Mouse (Mus musculus) limb, embryonic 12.5 days (tissue): Measurements from ENCODE around the gene Ggn. TPM values are rescaled to one million over a fixed set of nuclear protein-coding genes. Genes with fewer than 3 reads are reported as not detected.
A peak's percentile ranks its signal among the peaks of the same experiment; 100 is the strongest.

Experiments used
- ATAC-seq: fragments of 200-750 bp; cut with Nextera tagmentation; 2 replicates; pipeline ENCODE4 v1.8.0; 2017; ENCODE audit warnings: low read depth, moderate TSS enrichment; ENCODE audit not compliant: insufficient number of reproducible peaks, insufficient read depth, low FRiP score, low TSS enrichment
- H3K27ac ChIP-seq: fragments of 300-500 bp; sonication (generic); 2 replicates; pipeline ENCODE4 v1.5.1; 2016; ENCODE audit warnings: mild to moderate bottlenecking, moderate library complexity
- H3K27me3 ChIP-seq: fragments of 300-500 bp; sonication (generic); 2 replicates; pipeline ENCODE4 v1.6.1; 2016; ENCODE audit warnings: mild to moderate bottlenecking, moderate library complexity
- H3K36me3 ChIP-seq: fragments of 300-500 bp; sonication (generic); 2 replicates; pipeline ENCODE4 v1.6.1; 2016; ENCODE audit warnings: mild to moderate bottlenecking, moderate library complexity
- H3K4me1 ChIP-seq: fragments of 300-500 bp; sonication (generic); replicated peaks from 2 replicates; pipeline ENCODE4 v1.6.1; 2016
- H3K4me2 ChIP-seq: fragments of 300-500 bp; sonication (generic); 2 replicates; pipeline ENCODE4 v1.6.1; 2016; ENCODE audit warnings: mild to moderate bottlenecking, moderate library complexity
- H3K4me3 ChIP-seq: fragments of 300-500 bp; sonication (generic); replicated peaks from 2 replicates; pipeline ENCODE4 v1.5.1; 2016; ENCODE audit warnings: mild to moderate bottlenecking
- H3K9ac ChIP-seq: fragments of 300-500 bp; sonication (generic); replicated peaks from 2 replicates; pipeline ENCODE4 v1.6.1; 2016; ENCODE audit warnings: mild to moderate bottlenecking, moderate library complexity
- H3K9me3 ChIP-seq: fragments of 300-500 bp; sonication (generic); 2 replicates; pipeline ENCODE4 v1.6.1; 2016; ENCODE audit warnings: mild to moderate bottlenecking, moderate library complexity
- WGBS: fragments of 180-500 bp; shearing (Covaris S2); methylation state at CpG from one replicate; pipeline ENCODE4 v1.1.7; 2016; 5-methylcytosine and 5-hydroxymethylcytosine counted together
- polyA plus RNA-seq: library from polyadenylated mRNA; unstranded; fragments of >200 nt; fragmentation: Nextera tagmentation; extraction: Ambion mirVana; gene quantifications from 2 replicates; pipeline ENCODE4 v1.2.1, GENCODE M21; 2016

Ggn gene
- polyA plus RNA-seq, 1 experiment from 2014 or later: 0.60 TPM

DNA sequence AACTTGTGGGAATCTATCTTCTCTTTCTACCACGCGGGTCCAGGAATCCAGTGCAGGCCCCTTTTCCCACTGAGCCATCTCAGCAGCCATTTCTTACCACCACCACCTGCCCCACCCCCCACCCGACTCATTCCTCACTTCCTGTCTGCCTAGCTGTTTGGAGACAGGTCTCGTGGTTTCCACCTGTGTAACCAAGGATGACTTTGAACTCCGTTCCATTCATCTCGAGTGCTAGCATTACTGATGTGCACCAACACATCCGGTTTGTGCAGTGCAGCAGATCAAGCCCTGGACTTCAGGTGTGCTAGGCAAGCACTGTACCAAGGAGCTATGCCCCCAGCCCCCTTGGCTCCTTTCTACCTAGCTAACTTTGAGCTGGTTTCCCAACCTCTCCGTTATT is 28.6 kb upstream of the Ggn start:
- Histone ChIP-seq H3K9me3 (no peaks in the 10 kb centered on the region), H3K4me3 (no peak overlapping the region), H3K4me1 (no peaks in the 10 kb centered on the region), H3K36me3 (no peaks in the 10 kb centered on the region), H3K4me2 (no peak overlapping the region), H3K27ac (no peak overlapping the region), H3K27me3 (no peaks in the 10 kb centered on the region), H3K9ac (no peak overlapping the region)
- WGBS: 81% methylated on average over 8 of the region's 8 CpGs
- ATAC-seq: no peak

DNA sequence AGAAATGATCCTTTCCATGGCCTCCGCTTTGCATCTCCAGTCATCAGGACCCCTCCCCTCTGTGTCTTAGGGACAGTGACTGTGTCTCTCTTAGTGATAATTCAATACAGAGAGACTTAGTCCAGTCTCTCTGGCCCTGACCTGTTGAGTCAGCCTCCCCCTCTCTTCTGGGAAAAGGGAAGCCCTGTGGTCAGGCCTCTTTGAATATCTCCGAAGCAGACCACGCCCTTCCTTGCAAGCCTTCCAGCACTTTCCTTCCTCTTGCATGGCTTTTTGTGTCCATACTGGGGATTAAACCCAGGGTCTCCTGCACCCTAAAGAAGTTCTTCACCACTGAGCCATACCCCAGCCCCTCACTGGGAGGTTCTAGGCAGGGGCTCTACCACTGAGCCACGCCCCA is 26.0 kb upstream of the Ggn start:
- Histone ChIP-seq H3K9ac (no peak overlapping the region), H3K4me3 (no peak overlapping the region), H3K27ac (no peak overlapping the region), H3K36me3 (no peaks in the 10 kb centered on the region), H3K27me3 (no peaks in the 10 kb centered on the region), H3K4me2 (no peak overlapping the region), H3K9me3 (no peaks in the 10 kb centered on the region), H3K4me1 (no peaks in the 10 kb centered on the region)
- WGBS: 94% methylated on average over 4 of the region's 4 CpGs
- no peak for ATAC-seq

DNA sequence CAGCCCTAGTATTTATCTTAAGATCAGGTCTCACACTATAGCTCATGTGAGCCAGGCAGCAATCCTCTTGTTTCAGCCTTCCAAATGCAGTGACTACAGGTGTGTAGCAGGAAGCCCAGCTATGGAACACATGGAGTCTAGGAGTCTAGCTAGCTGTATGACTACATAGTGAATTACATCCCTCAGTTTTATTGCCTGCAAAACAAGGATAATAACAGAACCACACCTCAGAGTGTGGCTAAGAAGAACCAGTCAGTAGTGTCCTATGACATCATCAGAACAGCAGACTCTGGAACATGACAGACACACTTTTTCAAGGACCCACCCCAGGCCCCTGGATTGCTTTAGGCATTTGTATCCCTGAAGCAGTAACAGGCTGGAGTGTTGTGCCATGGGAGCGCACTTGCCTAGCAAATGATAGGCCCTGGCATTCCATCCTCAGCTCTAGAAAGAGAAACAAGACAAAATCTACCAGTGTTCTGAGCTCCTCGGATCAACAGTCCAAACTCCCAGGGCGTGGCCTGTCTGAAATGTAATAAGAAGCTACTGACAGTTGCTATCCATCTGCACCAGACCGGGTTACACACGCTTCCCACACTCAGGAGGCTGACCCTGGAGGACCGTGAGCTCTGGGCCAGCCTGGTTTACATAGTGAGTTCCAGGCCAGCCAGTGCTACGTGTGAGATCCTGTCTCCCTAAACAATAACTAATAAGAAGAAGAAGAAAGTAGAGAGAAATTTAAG is 23.2 kb upstream of the Ggn start:
- Histone ChIP-seq H3K27ac (no peak overlapping the region), H3K9ac (no peak overlapping the region), H3K27me3 (no peaks in the 10 kb centered on the region), H3K9me3 (no peaks in the 10 kb centered on the region), H3K4me2 (no peak overlapping the region), H3K4me1 (no peaks in the 10 kb centered on the region), H3K4me3 (no peak overlapping the region), H3K36me3 (no peaks in the 10 kb centered on the region)
- no peak for ATAC-seq
- WGBS: 82% methylated on average over 7 of the region's 7 CpGs

DNA sequence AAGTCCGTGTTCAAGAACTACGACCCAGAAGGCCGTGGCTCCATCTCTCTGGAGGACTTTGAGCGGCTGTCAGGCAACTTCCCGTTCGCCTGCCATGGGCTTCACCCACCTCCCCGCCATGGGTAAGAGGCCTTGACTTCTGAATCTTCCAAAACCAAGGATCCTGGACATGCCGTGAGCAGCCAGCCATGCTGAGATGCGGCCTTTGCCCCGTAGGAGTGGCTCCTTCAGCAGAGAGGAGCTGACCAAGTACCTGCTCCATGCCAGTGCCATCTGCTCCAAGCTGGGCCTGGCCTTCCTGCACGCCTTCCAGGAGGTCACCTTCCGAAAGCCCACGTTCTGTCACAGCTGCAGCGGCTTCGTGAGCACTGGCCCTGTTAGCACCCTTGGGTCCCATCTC is 21.2 kb upstream of the Ggn start:
- H3K27ac ChIP-seq: no peak overlapping the region
- H3K4me1 ChIP-seq: no peaks in the 10 kb centered on the region
- H3K36me3 ChIP-seq: no peaks in the 10 kb centered on the region
- H3K9me3 ChIP-seq: no peaks in the 10 kb centered on the region
- no peaks in the 10 kb centered on the region; the same call in 1 of the 2 replicates for H3K27me3 ChIP-seq
- ATAC-seq: no peak
- no peak overlapping the region for H3K4me2 ChIP-seq
- no peak overlapping the region for H3K9ac ChIP-seq
- H3K4me3 ChIP-seq: no peak overlapping the region
- WGBS: 92% methylated on average over 15 of the region's 15 CpGs

DNA sequence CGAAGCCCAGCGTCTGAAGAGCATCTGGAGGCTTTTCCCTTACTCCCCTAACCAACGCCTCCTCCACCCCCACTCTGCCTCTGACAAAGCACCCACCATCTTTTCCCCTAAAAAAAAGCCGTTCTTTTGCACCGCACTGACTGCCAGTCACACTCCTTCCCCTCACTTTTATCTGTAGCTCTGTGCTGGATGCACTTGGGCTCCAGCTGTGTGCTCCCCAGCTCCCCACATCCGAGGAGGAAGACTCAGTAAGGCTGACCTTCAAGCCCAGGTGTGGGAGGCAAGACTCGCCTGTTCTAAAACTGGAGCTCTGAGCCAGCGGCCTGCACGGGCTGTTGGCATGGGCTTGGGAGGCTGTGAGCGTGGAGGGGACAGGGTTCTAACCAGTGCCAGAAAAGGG is 18.5 kb upstream of the Ggn start:
- WGBS: 63% methylated on average over 10 of the region's 10 CpGs
- Histone ChIP-seq H3K27ac (no peak overlapping the region), H3K9ac (no peak overlapping the region), H3K36me3 (no peaks in the 10 kb centered on the region), H3K27me3 (no peaks in the 10 kb centered on the region; the same call in 1 of the 2 replicates), H3K9me3 (no peaks in the 10 kb centered on the region), H3K4me1 (peaks cover 6% of the 10 kb centered on the region; the same call in 1 of the 2 replicates), H3K4me2 (no peak overlapping the region), H3K4me3 (no peak overlapping the region)
- ATAC-seq: no peak

DNA sequence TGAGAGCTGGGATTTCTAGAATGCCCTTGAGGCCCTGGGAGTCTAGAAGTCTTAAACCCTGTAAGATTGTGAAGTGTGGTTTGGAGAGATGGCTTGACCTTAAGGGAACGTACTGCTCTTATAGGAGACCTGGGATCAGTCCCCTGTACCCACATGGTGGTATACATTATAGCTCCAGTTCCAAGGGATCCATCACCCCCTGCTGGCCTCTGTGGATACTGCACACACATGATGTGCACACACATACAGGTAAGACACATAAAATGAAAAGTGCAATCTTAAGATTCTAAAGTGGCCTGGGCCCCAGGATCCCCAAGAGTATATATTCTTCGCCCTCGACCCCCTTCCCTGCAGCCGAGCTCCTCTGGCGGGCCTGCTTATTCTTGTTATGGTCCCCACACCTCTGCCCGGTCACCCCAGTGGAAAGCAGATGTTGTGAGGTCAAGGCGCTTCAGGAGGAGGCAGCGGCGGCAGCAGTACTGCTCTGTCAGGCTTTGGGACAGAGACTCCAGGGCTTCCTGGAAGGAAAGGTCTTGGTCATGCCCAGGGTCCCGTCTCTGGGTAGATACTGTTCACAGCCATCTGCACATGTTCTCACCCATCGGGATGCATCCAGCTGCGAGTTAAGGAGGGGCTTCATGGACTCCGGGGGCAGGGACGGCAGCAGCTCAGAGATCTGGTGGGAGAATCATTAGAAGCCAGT is 15.8 kb upstream of the Ggn start:
- Histone ChIP-seq H3K9me3 (no peaks in the 10 kb centered on the region), H3K9ac (no peak overlapping the region), H3K27ac (no peak overlapping the region), H3K4me2 (no peak overlapping the region), H3K4me1 (peaks cover 6% of the 10 kb centered on the region; the same call in 1 of the 2 replicates), H3K36me3 (no peaks in the 10 kb centered on the region), H3K27me3 (peaks cover 19% of the 10 kb centered on the region), H3K4me3 (no peak overlapping the region)
- no peak for ATAC-seq
- WGBS: 95% methylated on average over 14 of the region's 14 CpGs

DNA sequence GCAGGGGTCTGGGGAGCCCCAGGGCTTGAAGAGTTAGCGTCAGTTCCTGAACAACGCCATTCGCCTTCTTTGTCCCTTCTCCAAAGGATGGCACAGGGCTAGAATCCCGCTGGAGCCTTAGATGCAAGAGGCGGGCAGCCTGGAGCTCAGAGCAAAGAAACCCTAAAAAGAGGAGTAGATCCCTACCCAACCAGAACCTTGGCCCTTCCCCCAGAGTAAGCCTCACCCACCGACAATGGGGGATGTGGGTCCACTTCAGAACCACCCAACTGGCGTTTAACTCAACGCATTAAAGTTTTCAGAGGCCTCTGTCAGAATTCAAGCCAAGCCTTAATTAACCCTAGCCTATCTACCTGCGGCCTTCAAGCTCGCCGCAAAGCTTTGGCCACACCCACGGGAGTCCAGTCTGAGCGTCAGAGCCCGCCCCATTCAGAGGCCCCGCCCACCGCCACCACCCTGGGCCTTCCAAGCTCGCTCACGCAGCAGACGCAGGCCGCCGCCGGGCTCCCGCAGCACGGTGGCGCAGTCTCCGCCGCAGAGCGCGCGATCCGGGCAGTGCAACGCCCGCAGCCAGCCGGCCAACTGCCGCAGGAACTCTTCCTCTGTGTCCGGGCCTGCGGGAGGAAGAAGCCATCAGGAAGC is 14.7 kb upstream of the Ggn start:
- ATAC-seq: peak; percentile 72
- no peaks in the 10 kb centered on the region for H3K9me3 ChIP-seq
- 8% methylated on average over 37 of the region's 37 CpGs for WGBS

DNA sequence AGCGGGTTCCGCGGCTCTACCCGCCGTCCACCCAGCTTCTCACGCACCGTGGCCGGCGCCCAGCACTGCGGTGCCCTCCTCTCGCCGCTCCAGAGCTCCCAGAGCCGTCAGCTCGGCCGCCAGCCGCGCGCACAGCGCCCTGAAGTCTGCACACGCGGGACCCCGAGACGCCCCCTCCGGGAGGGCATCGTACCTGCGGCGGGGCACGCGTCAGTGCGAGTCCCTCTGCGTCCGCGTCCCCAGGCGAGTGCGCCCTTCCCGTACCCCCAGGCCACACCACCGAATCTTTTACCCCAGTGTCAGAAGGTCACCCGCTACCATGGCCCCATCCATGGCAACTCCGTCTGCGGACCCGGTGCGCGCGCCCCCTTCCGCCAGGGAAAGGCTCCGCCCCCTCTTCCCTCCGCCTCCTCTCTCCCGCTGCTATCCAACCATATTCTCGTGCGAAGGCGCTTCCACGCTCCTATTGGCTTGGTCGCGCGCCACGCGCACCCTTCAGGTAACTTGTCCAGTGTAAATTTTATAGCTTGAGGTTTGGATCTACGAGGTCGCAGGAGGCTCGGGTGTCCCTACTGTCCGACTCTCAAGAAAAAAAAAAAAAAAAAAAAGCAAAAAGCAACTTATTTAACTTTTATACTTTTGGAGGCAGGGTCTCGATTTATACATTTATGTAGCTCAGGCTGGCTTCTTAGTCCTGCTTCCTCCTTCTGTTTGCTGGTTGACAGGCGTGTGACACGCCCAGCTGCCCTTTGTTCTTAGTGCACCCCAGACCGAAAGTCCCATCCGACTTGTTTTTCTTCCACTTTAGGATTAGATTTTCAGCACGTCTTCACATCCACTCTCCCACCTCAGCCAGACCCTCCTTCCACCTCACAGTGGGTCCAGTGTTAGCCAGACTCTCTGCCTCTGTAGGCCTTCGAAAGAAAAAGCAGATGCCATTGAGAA is 13.9 kb upstream of the Ggn start, which contains the start of gene Fam98c:
Fam98c (minus strand) TSS at position 397 of the 945 bp plus-strand sequence.
- peaks cover 6% of the 10 kb centered on the region; the same call in 1 of the 2 replicates for H3K4me1 ChIP-seq
- H3K36me3 ChIP-seq: peaks cover 3% of the 10 kb centered on the region; the same call in 1 of the 2 replicates
- ATAC-seq: peak; percentile 78
- WGBS: 3% methylated on average over 67 of the region's 68 CpGs
- H3K27me3 ChIP-seq: peaks cover 28% of the 10 kb centered on the region
- no peaks in the 10 kb centered on the region for H3K9me3 ChIP-seq
- peak within 1 kb of the TSS; percentile 83 for H3K4me3 ChIP-seq
- H3K27ac ChIP-seq: peak within 1 kb of the TSS; percentile 90
- H3K4me2 ChIP-seq: peak within 1 kb of the TSS; percentile 97
- peak within 1 kb of the TSS; percentile 74 for H3K9ac ChIP-seq

More for the DNA sequence above, 14.7 kb upstream of the Ggn start:
- peaks cover 6% of the 10 kb centered on the region; the same call in 1 of the 2 replicates for H3K4me1 ChIP-seq
- peak overlapping the region; percentile 83 for H3K4me3 ChIP-seq
- peaks cover 28% of the 10 kb centered on the region for H3K27me3 ChIP-seq
- H3K9ac ChIP-seq: peak overlapping the region; percentile 74
- no peaks in the 10 kb centered on the region for H3K36me3 ChIP-seq
- H3K27ac ChIP-seq: peak overlapping the region; percentile 90
- H3K4me2 ChIP-seq: peak overlapping the region; percentile 97

DNA sequence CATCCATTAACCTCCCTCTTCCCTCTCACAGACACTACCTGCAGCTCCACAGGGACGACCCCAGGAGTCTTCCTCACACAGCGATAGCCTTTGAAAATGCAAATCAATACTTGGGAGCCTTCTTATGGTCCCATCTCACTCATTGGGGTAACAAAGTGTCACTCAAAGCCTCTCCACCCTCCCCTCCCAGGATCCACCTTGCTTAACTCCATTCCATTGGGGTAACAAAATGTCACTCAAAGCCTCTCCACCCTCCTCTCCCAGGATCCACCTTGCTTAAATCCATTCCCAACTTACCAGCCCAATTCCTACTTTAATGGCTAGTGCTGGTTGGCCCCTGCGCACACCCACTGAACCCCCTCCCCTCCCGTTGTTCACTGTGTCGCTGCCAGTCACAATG is 11.7 kb upstream of the Ggn start:
- 1% methylated on average over 5 of the region's 5 CpGs for WGBS
- Histone ChIP-seq H3K9ac (no peak overlapping the region), H3K27me3 (peaks cover 28% of the 10 kb centered on the region), H3K9me3 (no peaks in the 10 kb centered on the region), H3K27ac (no peak overlapping the region), H3K36me3 (peaks cover 12% of the 10 kb centered on the region), H3K4me1 (peaks cover 13% of the 10 kb centered on the region; the same call in 1 of the 2 replicates), H3K4me2 (no peak overlapping the region), H3K4me3 (no peak overlapping the region)
- no peak for ATAC-seq

DNA sequence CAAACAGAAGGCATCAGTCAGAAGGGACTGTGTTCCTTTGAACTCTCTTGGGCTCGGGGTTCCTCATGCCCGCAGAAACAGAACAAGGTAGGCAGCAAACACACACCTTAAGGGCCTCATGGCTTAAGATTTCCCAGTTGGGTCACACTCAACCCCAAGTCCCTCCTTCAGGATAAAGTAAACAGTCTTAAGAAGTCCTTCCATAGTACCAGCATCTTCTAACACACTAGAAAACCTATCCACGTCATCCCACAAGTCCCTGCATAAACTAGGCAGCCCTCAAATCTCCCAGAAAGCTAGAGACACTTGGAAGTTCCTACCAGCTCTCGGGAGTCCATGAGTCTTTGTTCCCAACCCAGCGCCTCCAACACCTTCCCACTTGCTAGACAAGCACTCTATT is 7.7 kb upstream of the Ggn start:
- H3K27ac ChIP-seq: no peak overlapping the region
- H3K9ac ChIP-seq: no peak overlapping the region
- WGBS: 71% methylated on average over 5 of the region's 5 CpGs
- ATAC-seq: no peak
- no peak overlapping the region for H3K4me3 ChIP-seq
- no peak overlapping the region for H3K4me2 ChIP-seq
- H3K36me3 ChIP-seq: peaks cover 23% of the 10 kb centered on the region
- H3K9me3 ChIP-seq: no peaks in the 10 kb centered on the region
- peaks cover 31% of the 10 kb centered on the region for H3K27me3 ChIP-seq
- 0 out of 2 replicates have a peak, but pooled peaks cover 8% of the 10 kb centered on the region for H3K4me1 ChIP-seq
